Mouse (Mus musculus): ENCODE data around the gene Hist1h2ao.
"Not testable (repeated sequence)": the region's sequence is repeated elsewhere in the genome, so short reads cannot be mapped to it uniquely, and the experiment has no call there.

The Hist1h2ao gene

GRCm38 (mm10) chr13:21810073-21810472 lies at the start of gene Hist1h2ao, which contains the start of gene Hist1h2bq:
TSS of gene Hist1h2ao (plus strand) at chr13:21810465.
TSS of gene Hist1h2bq (minus strand) at chr13:21810197.
- not testable (repeated sequence) for DNase-seq

DNA sequence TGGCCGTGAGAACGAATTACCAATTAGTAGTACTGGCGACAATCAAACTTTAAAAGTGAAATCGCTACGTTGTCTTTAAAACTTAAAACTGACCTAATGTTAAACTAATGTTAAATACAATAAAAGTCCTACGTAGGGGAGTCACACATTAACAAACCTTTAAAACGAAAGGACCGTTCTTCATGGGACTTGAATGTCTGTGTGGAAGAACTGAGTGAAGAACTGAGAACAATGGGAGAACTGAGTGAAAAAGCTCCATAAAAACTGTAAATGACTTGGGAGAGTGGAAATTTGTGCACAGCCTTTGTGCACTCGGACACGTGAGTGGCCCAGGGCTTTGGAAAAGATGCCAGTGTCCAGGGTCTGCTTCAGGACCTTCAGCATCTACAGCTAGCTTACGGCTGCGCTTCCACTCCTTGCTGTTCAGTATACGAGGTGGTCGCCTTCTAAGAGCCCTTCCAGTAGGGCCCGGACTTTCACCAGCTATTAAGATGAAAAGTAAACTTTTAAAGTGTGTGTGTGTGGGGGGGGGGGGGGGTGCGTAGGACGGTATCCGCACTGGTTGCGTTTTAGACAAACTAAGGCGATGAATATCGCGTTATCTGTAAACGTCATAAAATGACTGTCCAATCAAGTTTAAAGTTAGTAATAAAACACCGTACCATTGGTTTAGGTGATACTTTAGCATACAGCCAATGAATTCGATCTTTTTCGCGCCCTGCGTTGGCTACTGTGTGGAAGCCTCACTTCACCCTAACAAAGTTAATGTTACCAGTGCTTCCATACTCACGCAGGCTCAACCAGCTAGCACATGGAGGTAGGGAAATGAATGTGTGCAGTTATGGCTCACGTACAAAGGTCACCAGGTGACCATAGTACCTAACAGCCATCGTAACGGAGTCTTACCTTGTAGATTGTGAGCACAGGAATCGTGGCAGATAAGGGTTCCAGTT lies 31.2 kb upstream of the Hist1h2ao start:
- DNase-seq: peak; percentile 92

DNA sequence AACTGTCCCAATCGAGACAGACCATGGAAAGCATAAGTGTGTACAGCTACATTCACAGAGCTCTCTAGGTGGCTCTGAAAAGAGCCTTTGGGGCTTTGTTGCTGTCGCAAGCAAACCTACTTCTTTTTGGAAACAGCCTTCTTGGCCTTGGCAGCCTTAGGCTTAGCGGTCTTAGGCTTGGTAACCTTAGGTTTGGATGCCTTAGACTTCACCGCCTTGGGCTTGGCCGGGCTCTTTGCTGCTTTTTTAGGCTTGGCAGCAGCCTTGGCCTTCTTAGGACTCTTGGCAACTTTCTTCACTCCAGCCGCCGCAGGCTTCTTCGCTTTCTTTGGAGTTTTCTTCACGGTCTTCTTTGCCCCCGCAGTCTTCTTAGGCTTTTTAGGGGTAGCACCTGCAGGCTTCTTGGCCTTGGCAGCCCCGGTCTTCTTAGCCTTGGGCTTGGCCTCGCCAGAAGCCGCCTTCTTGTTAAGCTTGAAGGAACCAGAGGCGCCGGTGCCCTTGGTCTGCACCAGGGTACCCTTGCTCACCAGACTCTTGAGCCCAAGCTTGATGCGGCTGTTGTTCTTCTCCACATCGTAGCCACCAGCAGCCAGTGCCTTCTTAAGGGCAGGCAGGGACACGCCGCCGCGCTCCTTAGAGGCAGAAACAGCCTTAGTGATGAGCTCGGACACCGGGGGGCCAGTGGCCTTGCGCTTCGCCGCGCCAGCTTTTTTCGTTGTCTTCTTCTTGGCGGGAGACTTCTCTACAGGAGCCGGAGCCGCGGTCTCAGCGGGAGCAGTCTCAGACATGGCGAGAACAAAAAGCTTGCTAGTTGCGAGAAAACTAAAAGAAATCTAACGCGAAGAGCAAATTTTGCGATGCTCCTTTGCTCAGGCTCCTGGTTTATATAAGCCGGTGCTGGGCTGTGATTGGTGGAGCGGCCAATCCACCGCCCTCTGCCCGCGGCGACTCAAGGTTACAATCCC lies 30.2 kb upstream of the Hist1h2ao start, which contains the start of gene Hist1h1b:
Gene Hist1h1b, minus strand, starts transcription at position 859 of the 965 bp plus-strand sequence.
- peak; percentile 88 for DNase-seq

DNA sequence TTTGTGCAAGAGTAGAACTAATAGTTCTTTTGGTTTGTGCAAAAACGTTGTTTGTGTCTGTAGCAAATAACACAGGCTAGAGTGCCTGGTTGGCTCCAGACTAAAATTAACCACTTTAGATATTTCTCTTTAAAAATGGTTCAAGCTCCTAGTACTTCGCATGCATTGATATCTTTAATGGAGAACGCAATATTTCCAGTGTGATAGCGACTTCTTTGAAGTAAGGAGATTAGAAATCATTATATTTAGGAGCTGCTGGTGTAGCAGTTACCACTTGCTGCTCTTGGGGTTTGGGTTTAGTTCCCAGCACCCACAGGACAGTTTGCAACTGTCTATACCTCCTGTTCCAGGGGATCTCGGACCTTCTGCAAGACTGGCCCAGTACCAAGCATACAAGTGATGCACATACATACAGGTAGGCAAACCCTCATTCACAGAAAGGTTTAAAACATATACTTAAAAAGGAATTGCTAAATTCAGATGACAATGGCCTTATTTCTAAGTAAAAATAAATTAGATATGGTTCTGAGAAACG lies 29.2 kb upstream of the Hist1h2ao start:
- DNase-seq: peak; percentile 11

DNA sequence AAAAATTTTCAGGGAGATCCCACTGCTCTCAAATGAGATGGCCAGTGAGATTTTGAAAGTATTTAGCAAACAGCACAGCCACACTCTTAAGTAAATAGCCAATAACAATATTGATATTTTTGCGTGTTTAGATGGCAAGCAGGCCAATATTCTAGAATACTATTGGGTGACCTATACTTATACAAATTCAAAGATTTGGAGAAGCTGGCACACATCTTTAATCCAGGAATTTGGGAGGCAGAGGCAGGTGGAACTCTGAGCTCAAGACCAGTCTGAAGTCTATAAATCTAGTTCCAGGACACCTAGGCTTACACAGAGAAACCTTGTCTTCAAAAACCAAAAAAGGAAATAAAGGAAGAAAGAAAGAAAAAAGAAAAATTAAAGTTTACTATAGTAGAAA lies 28.6 kb upstream of the Hist1h2ao start:
- no peak for DNase-seq

GRCm38 (mm10) chr13:21782361-21783254 lies 27.7 kb upstream of the Hist1h2ao start:
- DNase-seq: peak; percentile 65

- peak; percentile 95 for DNase-seq
Measured at GRCm38 (mm10) chr13:21783255-21783617, 27.0 kb upstream of the Hist1h2ao start, which contains the start of gene Hist1h3i. TSS of gene Hist1h3i (minus strand) at chr13:21783370.

GRCm38 (mm10) chr13:21783734-21784161 lies 26.5 kb upstream of the Hist1h2ao start:
- DNase-seq: peak; percentile 80

DNA sequence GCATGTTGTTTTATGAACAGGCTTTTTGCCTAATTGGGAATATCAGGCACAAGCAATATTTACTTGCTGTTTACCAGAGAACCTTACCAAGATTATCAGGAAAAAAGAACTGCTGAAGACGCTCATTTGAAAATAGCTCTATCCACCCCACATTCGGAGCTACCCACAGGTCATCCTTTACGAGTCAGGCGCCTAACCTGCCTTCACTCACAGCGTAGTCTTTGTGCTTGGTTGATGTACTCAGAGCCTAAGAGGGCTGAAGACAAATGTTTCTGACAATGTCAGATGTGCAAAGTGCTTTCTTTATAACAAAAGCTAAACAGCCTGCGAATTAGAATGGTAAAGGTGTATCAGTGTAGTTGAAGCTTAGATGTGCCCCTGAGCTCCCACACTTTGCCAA lies 26.0 kb upstream of the Hist1h2ao start:
- DNase-seq: no peak

DNA sequence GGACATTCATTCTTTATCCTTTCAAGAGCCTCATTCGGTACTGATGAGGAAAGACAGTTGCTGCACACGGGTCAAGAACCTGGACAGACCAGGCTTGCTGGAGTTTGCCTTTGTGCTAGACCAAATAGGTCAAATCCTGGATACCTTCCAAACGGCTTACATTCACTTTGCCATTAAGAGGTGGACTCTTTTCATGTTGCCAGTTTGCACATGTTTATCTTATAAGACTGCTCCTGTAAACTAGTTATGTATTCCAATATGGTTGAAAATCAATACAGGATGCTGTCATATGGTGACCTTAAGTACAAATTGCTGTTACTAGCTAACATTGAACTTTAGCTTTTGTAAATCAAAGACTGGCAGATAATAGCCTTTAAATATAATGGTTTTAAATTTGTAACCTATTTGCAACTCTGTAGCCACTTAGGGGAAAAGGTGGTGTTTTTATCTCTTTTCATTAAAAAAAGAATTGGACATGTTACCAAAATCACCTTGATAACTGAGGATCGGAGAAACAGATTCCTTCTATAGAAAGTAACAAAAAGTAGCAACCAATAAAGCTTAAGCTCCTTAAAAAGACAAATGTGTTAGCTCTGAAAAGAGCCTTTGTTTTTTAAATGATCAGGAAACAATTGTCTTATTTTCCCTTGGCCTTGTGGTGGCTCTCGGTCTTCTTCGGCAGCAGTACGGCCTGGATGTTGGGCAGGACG lies 23.9 kb upstream of the Hist1h2ao start:
- peak; percentile 53 for DNase-seq

GRCm38 (mm10) chr13:21786899-21787629 lies 23.2 kb upstream of the Hist1h2ao start, which contains the start of the genes Hist1h2an and Hist1h2bp:
TSS of gene Hist1h2an (minus strand) at chr13:21787218.
TSS of gene Hist1h2bp (plus strand) at chr13:21787461.
- DNase-seq: peak; percentile 99

- peak; percentile 30 for DNase-seq
Measured at GRCm38 (mm10) chr13:21787760-21788593, 22.3 kb upstream of the Hist1h2ao start.

GRCm38 (mm10) chr13:21789925-21790324 lies 20.3 kb upstream of the Hist1h2ao start:
- DNase-seq: no peak

- DNase-seq: no peak
Measured at GRCm38 (mm10) chr13:21790601-21791283, 19.5 kb upstream of the Hist1h2ao start.

DNA sequence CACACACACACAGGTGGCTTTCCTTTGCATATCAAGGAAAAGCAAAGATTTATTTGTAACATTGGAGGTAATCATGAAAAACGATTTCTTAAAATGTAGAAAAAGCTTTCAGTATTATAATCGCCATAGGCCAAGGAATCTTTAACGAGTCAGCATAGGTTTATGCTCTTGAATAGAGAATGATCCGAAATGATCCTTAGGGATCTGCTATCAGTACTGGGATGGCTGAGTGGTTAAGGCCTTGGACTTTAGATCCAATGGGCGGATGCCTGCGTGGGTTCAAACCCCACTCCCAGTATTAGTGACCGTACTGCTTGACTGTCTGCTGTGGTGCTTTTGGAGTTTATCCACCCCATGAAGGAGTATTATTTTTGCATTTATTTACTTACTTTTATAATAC lies 14.7 kb upstream of the Hist1h2ao start:
- no peak for DNase-seq

- DNase-seq: not testable (repeated sequence)
Measured at GRCm38 (mm10) chr13:21797163-21797562, 13.1 kb upstream of the Hist1h2ao start.

DNA sequence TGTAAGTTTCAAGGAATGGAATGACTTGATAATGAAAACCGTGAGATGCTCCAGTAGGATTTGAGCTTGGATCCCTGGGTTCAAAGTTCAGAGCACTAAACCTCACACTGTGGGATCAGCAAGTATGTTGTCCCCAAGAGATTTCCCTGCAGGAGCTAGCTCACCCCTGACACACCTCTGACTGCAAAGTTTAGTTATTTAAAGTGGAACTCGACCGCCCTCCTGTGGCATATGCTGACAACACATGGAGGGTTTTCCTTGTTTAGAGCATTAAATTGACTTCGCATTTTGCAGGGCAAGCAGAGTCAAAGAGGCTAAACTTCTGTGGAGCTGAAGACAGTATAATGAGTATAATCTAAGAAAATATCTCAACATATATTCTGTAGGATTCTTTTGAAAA lies 7.2 kb upstream of the Hist1h2ao start:
- not testable (repeated sequence) for DNase-seq

GRCm38 (mm10) chr13:21811074-21811473 lies 809 bp downstream of the Hist1h2ao start:
- DNase-seq: not testable (repeated sequence)
